Mouse (Mus musculus) small intestine, adult 2 months (tissue): ENCODE data around the gene Etv4. TPM values are rescaled to one million over a fixed set of nuclear protein-coding genes. Genes with fewer than 3 reads are reported as not detected.

Source experiments
- H3K27ac ChIP-seq: fragments of 200-500 bp; 2 replicates; pipeline ENCODE4 v1.5.1; 2012; ENCODE audit warnings: low read depth, low read length, control low read depth, inconsistent platforms; ENCODE audit not compliant: insufficient read depth
- H3K27me3 ChIP-seq: fragments of 200-500 bp; 2 replicates; pipeline ENCODE4 v1.6.1; 2012; ENCODE audit warnings: mild to moderate bottlenecking, moderate library complexity, low read length, inconsistent platforms; ENCODE audit not compliant: control insufficient read depth, insufficient read depth
- H3K36me3 ChIP-seq: fragments of 200-500 bp; 2 replicates; pipeline ENCODE4 v1.6.1; 2012; ENCODE audit warnings: mild to moderate bottlenecking, low read length, control low read depth, inconsistent platforms; ENCODE audit not compliant: control insufficient read depth, insufficient read depth
- H3K4me1 ChIP-seq: fragments of 200-500 bp; 2 replicates; pipeline ENCODE4 v1.6.1; 2012; ENCODE audit warnings: low read length, inconsistent platforms, mixed read lengths; ENCODE audit not compliant: control insufficient read depth, insufficient read depth, insufficient read length
- H3K4me3 ChIP-seq: fragments of 200-500 bp; 2 replicates; pipeline ENCODE4 v1.5.1; 2012; ENCODE audit warnings: low read depth, mild to moderate bottlenecking, control low read depth, inconsistent platforms, low read length, moderate library complexity
- CTCF ChIP-seq: fragments of 200-500 bp; IDR thresholded peaks from 2 replicates; pipeline ENCODE4 v1.5.1; 2012; ENCODE audit warnings: low read depth, mild to moderate bottlenecking, control low read depth, inconsistent platforms, low read length, moderate library complexity, mixed read lengths; ENCODE audit not compliant: insufficient replicate concordance, insufficient read length; ENCODE audit errors: extremely low read depth
- POLR2A ChIP-seq: fragments of 200-500 bp; IDR thresholded peaks from 2 replicates; pipeline ENCODE4 v1.6.1; 2012; ENCODE audit warnings: low read depth, mild to moderate bottlenecking, control low read depth, inconsistent platforms, low read length, moderate library complexity
- WGBS: fragments of 180-500 bp; shearing (Covaris S2); methylation state at CpG from one replicate; pipeline ENCODE4 v1.1.7; 2018; 5-methylcytosine and 5-hydroxymethylcytosine counted together
- polyA plus RNA-seq: library from polyadenylated mRNA; depleted of rRNA; stranded (reverse); fragments of >200 nt; gene quantifications from 2 replicates; pipeline ENCODE4 v1.2.3, GENCODE M21; 2012; rRNA removed

Gene Etv4
- polyA plus RNA-seq, 1 experiment, result 0.95 TPM

DNA sequence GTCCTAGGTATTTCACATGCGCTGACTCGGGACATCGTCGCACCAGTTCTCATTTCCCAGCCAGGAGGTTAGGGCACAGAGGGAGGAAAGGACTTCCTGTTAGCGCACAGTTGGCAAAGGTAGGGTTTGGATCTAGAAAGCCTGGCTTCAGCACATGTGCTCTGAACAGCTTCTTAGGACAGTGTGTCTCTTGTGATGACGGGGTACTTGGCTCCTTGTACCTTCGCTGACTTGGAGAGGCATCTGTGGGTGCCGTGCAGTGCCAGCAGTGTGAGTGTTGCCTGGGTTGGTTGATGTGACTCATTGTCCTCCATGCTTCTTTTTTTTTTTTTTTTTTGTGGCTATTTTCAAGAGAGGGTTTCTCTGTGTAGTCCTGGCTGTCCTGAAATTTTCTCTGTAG lies 28.6 kb downstream of the Etv4 start:
- 93% methylated on average over 8 of the region's 8 CpGs for WGBS
- Histone ChIP-seq H3K4me3 (no peak overlapping the region), H3K36me3 (peaks cover 76% of the 10 kb centered on the region), H3K27me3 (no peaks in the 10 kb centered on the region), H3K27ac (no peak overlapping the region), H3K4me1 (no peaks in the 10 kb centered on the region)
- TF ChIP-seq POLR2A (no peak), CTCF (no peak)

DNA sequence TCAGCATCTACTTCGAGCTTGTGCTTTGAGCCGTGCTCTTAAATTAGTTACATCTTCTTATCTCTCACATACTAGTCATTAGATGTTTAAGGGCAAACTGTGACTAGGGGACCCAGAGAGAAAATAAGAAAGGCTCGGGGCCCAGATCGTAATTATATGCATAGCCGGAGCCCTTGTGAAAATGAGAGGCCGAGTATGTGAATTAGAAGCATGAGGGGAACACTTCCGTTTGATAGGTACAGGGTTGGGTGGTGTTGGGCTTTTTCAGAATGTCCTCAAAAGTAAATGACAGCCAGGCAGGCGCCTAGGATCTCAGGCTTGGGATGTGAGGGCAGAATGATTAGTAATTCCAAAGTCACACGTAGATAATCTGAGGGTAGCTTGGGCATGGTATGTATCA lies 51.6 kb downstream of the Etv4 start:
- H3K27ac ChIP-seq, result no peak overlapping the region
- 18% methylated on average over 9 of the region's 9 CpGs for WGBS

DNA sequence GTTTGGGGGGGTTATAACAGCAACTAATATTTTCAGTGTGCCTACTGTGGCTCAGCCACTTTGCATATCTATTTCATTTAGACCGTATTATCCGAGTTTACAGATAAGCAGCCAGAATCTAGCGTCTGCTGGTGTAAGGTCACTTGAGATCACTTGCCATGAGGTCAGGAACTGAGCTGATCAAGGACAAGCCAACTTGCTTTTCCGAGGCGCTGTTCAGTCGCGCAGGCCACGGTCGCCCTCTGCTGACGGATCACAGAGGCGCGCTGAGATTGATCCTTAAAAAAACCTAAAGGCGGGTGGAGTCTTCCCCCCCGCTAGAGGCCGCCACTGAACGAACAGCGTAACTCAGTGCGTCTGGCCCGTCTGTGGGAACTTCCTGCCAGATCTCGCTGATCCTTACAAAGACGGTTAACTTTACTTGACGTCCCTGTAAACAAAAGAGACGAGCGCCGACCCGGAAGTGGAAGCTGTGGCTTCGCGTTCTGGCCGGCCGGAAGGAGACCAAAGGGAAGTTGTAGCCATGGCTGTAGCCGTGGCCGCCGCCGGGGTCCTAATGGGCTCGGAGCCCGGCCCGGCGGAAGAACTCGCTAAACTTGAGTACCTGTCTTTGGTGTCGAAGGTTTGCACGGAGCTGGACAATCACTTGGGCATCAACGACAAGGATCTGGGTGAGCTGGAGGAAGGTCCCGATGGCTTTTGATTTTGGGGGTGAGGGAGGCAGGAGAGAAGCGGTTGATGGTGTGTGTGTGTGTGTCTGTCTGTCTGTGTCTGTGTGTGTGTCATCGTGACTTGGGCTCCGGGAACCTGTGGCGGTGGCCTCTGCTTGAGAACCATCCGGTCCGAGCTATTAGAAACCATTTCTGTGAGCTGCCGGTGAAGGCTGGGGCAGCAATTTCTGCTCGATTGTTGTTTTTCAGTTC lies 52.4 kb downstream of the Etv4 start, which contains the start of gene Dhx8:
TSS of gene Dhx8 (plus strand) at position 402 of the 923 bp plus-strand sequence.
- H3K4me3 ChIP-seq, result peak within 1 kb of the TSS; percentile 78
- no peaks in the 10 kb centered on the region for H3K27me3 ChIP-seq
- H3K27ac ChIP-seq, result peak within 1 kb of the TSS; percentile 18; the same call in 1 of the 2 replicates
- peaks cover 24% of the 10 kb centered on the region for H3K36me3 ChIP-seq
- TF ChIP-seq POLR2A (peak; percentile 82; the same call in 1 of the 2 replicates), CTCF (peak; percentile 99)
- H3K4me1 ChIP-seq, result peaks cover 3% of the 10 kb centered on the region; the same call in 1 of the 2 replicates
- under 1% methylated on average over 51 of the region's 51 CpGs for WGBS

More for the DNA sequence above, 51.6 kb downstream of the Etv4 start:
- Histone ChIP-seq H3K27me3 (no peaks in the 10 kb centered on the region), H3K4me3 (peak overlapping the region; percentile 27; the same call in 1 of the 2 replicates), H3K4me1 (peaks cover 3% of the 10 kb centered on the region; the same call in 1 of the 2 replicates), H3K36me3 (peaks cover 32% of the 10 kb centered on the region)
- no peak for TF ChIP-seq POLR2A
- no peak for TF ChIP-seq CTCF

DNA sequence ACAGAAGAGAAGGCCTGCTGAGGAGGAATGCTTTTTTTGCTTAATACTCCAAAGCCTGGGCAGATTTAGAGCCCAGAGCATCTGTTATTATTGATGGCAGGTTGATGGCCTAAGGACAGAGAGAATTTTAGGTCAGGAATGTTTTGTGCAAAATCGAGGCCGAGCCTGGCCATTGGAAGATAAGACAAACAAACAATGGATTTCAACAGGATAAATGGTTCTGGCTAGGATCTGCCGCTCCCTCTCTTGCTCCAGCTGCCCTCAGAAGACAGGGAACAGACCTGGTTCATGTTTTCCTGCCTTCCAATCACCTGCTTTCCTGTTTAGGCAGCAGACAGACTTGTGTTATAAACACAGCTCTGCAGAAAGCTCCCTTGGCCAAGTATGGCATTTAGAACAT lies 55.9 kb downstream of the Etv4 start:
- WGBS, result 23% methylated on average over 3 of the region's 3 CpGs
- no peak overlapping the region for H3K27ac ChIP-seq
- H3K27me3 ChIP-seq, result no peaks in the 10 kb centered on the region
- H3K4me1 ChIP-seq, result peaks cover 3% of the 10 kb centered on the region; the same call in 1 of the 2 replicates
- no peaks in the 10 kb centered on the region for H3K36me3 ChIP-seq
- TF ChIP-seq POLR2A (no peak), CTCF (no peak)
- no peak overlapping the region for H3K4me3 ChIP-seq

DNA sequence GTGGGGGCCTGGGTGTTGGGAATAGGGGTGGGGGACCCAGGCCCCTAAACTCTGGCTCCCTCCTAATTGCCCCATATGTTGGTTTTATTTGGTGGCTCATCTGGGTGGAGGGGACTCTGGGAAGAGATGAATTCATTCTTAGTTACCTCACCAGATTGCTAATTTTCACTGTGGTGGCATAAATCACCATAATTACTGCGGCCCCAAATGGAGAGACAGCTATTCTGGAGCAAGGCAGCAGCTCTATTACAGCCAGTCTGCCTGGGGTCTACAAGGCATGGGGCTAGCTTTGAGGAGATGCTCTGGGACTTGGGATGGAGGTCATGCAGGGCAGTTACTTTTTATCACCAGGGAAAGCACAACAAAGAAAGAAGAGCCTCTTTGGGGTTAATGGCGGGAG lies 58.4 kb downstream of the Etv4 start:
- 84% methylated on average over 2 of the region's 2 CpGs for WGBS
- TF ChIP-seq CTCF (no peak), POLR2A (no peak)
- H3K36me3 ChIP-seq, result no peaks in the 10 kb centered on the region
- no peaks in the 10 kb centered on the region for H3K27me3 ChIP-seq
- H3K4me1 ChIP-seq, result no peaks in the 10 kb centered on the region
- no peak overlapping the region for H3K27ac ChIP-seq
- no peak overlapping the region for H3K4me3 ChIP-seq

DNA sequence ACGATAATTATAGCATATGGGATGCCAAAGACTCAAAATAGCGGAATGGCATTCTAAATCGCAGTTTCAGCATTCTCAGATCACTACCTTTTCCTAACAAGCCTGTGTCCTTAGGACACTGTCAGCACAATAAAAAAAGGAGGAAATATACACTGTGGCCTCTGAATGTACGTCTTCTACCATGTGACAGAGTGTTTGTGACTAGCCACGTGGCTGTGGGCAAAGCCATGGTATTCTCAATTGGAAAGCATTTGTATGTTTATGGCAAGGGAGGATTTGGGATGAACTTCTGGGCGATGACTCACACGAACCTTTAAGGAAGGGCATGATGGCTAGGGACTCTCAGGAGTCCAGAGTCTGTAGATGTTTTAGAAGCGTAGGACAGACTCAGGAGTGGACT lies 60.1 kb downstream of the Etv4 start:
- Histone ChIP-seq H3K36me3 (no peaks in the 10 kb centered on the region), H3K27me3 (no peaks in the 10 kb centered on the region), H3K4me1 (no peaks in the 10 kb centered on the region), H3K4me3 (no peak overlapping the region), H3K27ac (no peak overlapping the region)
- TF ChIP-seq POLR2A (no peak), CTCF (no peak)
- 47% methylated on average over 8 of the region's 8 CpGs for WGBS

DNA sequence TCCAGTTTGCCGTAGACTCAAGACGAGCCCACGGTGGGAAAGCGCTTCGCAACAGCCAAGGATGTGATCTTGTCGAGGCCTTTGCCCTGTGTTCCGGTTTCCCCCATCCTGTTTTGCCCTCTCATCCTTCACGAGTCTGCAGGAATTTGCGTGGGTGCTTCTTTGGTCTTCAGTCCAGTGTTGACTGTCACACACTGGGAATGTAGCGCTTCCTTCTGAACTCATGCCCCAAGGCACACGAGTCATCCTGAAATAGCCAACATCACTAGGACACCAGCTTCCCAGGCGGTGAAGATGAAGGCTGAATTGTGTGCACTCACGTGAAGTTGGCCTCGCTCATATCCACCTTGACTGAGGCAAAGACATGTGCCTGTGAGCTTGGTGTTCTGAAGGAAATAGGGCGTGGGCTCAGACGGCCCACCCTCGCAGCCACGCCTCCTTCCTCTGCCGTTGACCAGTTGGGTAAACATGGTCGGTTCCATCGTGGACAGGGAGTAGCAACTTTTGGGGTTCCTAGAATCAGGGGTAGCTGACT lies 65.1 kb downstream of the Etv4 start:
- 62% methylated on average over 21 of the region's 21 CpGs for WGBS
- H3K27ac ChIP-seq, result no peak overlapping the region

More for the DNA sequence above, 65.1 kb downstream of the Etv4 start:
- Histone ChIP-seq H3K4me1 (no peaks in the 10 kb centered on the region), H3K36me3 (no peaks in the 10 kb centered on the region), H3K4me3 (no peak overlapping the region), H3K27me3 (no peaks in the 10 kb centered on the region)
- TF ChIP-seq CTCF (no peak), POLR2A (no peak)

Other genes with a start within 250 kb of the Etv4 start
- gene Brca1, start 233.4 kb downstream of the Etv4 start, polyA plus RNA-seq, result 0.24 and 1.0 TPM in 2 replicates
- gene Nbr1, start 233.2 kb downstream of the Etv4 start, polyA plus RNA-seq, result 47.4 and 116 TPM in 2 replicates
- gene Tmem106a, start 203.1 kb downstream of the Etv4 start, polyA plus RNA-seq, result 57.2 and 171 TPM in 2 replicates
- not detected in 2 replicates for gene Gm11634, start 186.1 kb downstream of the Etv4 start, polyA plus RNA-seq
- gene Rdm1, start 158.2 kb downstream of the Etv4 start, polyA plus RNA-seq, result 6.3 and 12.4 TPM in 2 replicates
- 7.6 and 27.9 TPM in 2 replicates for gene Arl4d, start 119.8 kb downstream of the Etv4 start, polyA plus RNA-seq
- gene Dhx8, start 52.5 kb downstream of the Etv4 start, polyA plus RNA-seq, result 4.6 and 8.0 TPM in 2 replicates
- 0.42 and 0.65 TPM in 2 replicates for gene Meox1, start 109.0 kb upstream of the Etv4 start, polyA plus RNA-seq
- not detected in 2 replicates for gene Sost, start 181.6 kb upstream of the Etv4 start, polyA plus RNA-seq
- not detected in 2 replicates for gene Cfap97d1, start 198.9 kb upstream of the Etv4 start, polyA plus RNA-seq
- 27.9 and 28.0 TPM in 2 replicates for gene Dusp3, start 201.6 kb upstream of the Etv4 start, polyA plus RNA-seq
- 0.55 and 0.90 TPM in 2 replicates for gene Mpp3, start 243.1 kb upstream of the Etv4 start, polyA plus RNA-seq